ENCODE assay signal across 8 mouse cellular contexts in genomic region chr8:89317514-89318289, GRCm38 (mm10).
DNase-seq lines count a peak whose midpoint lies in the region; ATAC-seq lines count a peak whose summit lies in the region.

No protein-coding gene starts in this region.

- peak; percentile 94 for ATAC-seq in intestine, embryonic 15.5 days
- no peak for ATAC-seq in limb, embryonic 13.5 days (ENCODE audit: low FRiP score, low read depth)
- ATAC-seq in neural tube, embryonic 12.5 days (ENCODE audit: low FRiP score, low read depth): no peak
- no peak for ATAC-seq in megakaryocyte, adult 5-6 weeks (ENCODE audit: poor library complexity, severe bottlenecking)

- DNase-seq in right cerebral cortex, postnatal 10 days (ENCODE audit: low spot score in 2 of 2): peak; percentile 28 to 31
- no peak for DNase-seq in right cerebral cortex, postnatal 4 days
- DNase-seq in cerebellum, adult 11 months: no peak
- no peak for DNase-seq in spleen, postnatal 14 days (ENCODE audit: low spot score in 2 of 2)

- 23% methylated on average over 18 of the region's 18 CpGs for WGBS in intestine, embryonic 15.5 days
- WGBS in limb, embryonic 13.5 days: 39% methylated on average over 18 of the region's 18 CpGs
- WGBS in neural tube, embryonic 12.5 days: 27% methylated on average over 18 of the region's 18 CpGs

- H3K4me2 ChIP-seq in intestine, embryonic 15.5 days (replicated peaks): peak overlapping the region; percentile 54
- H3K4me2 ChIP-seq in limb, embryonic 13.5 days (replicated peaks): peak overlapping the region; percentile 54
- H3K4me2 ChIP-seq in neural tube, embryonic 12.5 days (replicated peaks): peak overlapping the region; percentile 46

- H3K27ac ChIP-seq in intestine, embryonic 15.5 days: no peak overlapping the region
- H3K27ac ChIP-seq in limb, embryonic 13.5 days: no peak overlapping the region
- H3K27ac ChIP-seq in neural tube, embryonic 12.5 days: no peak overlapping the region

- 0 out of 2 replicates have a peak, but pooled peaks cover 5% of the 10 kb centered on the region for H3K4me1 ChIP-seq in intestine, embryonic 15.5 days (replicated peaks)
- peaks cover 14% of the 10 kb centered on the region; the same call in 1 of the 2 replicates for H3K4me1 ChIP-seq in limb, embryonic 13.5 days
- H3K4me1 ChIP-seq in neural tube, embryonic 12.5 days: peaks cover 25% of the 10 kb centered on the region

- no peaks in the 10 kb centered on the region for H3K9me3 ChIP-seq in intestine, embryonic 15.5 days
- H3K9me3 ChIP-seq in limb, embryonic 13.5 days: no peaks in the 10 kb centered on the region
- no peaks in the 10 kb centered on the region for H3K9me3 ChIP-seq in neural tube, embryonic 12.5 days

- H3K27me3 ChIP-seq in intestine, embryonic 15.5 days (replicated peaks): no peaks in the 10 kb centered on the region
- H3K27me3 ChIP-seq in limb, embryonic 13.5 days: no peaks in the 10 kb centered on the region
- no peaks in the 10 kb centered on the region for H3K27me3 ChIP-seq in neural tube, embryonic 12.5 days (replicated peaks)

- H3K36me3 ChIP-seq in intestine, embryonic 15.5 days: no peaks in the 10 kb centered on the region
- no peaks in the 10 kb centered on the region for H3K36me3 ChIP-seq in limb, embryonic 13.5 days
- no peaks in the 10 kb centered on the region for H3K36me3 ChIP-seq in neural tube, embryonic 12.5 days

- peak overlapping the region; percentile 5; the same call in 1 of the 2 replicates for H3K4me3 ChIP-seq in intestine, embryonic 15.5 days (replicated peaks)
- H3K4me3 ChIP-seq in limb, embryonic 13.5 days: peak overlapping the region; percentile 17
- no peak overlapping the region for H3K4me3 ChIP-seq in neural tube, embryonic 12.5 days

- H3K9ac ChIP-seq in intestine, embryonic 15.5 days: no peak overlapping the region
- peak overlapping the region; percentile 40; the same call in 1 of the 2 replicates for H3K9ac ChIP-seq in limb, embryonic 13.5 days
- H3K9ac ChIP-seq in neural tube, embryonic 12.5 days: no peak overlapping the region

Comparison
In these comparisons a context has a peak if more than half of its experiments do, and no peak if none do; other contexts are left out.
1. DNase-seq: peak in right cerebral cortex, postnatal 10 days (2 of 2); none in right cerebral cortex, postnatal 4 days (single experiment), cerebellum, adult 11 months (single experiment) and spleen, postnatal 14 days (0 of 2).
2. Peak in every context shown above with its lines, with median percentiles within 50 percentile points of each other: H3K4me2 ChIP-seq.